Mouse (Mus musculus) v-Abl transformed pro-B cells (cell line): ENCODE results near the gene Kctd7.

Experiments used
- in situ Hi-C, 2 experiments: fragments of 400-800 bp; cut with MboI; formaldehyde crosslinking; loops; one replicate each; pipeline ENCODE4 v1.15.1; 2025; ENCODE audit not compliant: unreplicated experiment in 2 of 2

Kctd7 gene

DNA sequence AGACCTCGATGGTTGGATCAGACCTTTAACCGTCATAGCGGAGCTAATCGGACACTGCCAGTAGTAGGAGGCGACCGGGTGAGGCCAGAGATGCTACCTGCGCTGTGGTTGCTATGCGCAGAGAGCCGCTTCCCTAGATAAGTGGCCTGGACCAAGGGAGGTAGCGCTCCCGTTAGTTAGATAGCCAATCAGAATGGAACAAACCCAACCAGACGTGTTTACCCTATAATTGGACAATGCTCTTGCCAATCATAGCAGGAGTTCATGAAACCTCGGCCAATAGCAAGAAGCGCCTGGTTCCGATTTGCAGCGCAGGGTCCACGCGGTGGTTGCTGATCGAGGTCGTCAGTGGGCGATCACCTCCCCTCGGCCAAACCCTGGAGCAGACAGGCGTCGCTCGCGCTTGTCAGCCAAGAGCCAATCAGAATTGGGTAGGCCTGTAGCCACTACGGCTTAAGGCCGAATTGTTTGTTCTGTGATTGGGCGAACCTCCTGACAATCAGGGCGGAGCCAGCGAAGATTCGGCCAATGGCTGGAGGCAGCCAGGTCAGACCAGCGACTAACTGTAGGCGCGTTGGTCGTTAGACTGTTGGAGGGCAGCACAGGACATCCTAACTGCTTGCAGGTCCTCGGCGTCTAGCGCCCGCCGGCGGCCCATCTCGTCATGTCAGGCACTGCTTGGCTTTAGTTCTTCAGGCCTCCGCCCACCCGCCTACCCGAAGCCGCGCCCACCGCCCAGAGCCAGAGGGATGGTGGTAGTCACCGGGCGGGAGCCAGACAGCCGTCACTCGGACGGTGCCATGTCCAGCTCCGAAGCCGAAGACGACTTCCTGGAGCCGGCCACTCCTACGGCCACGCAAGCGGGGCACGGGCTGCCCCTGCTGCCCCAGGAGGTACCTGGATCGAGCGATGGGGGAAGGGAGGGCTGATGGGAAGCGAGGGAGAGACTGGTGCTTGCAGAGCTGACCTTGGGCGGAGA, at the start of gene Kctd7:
Kctd7 (plus strand) TSS at position 528 of the 979 bp plus-strand sequence.
- in situ Hi-C loops = no loop called here

DNA sequence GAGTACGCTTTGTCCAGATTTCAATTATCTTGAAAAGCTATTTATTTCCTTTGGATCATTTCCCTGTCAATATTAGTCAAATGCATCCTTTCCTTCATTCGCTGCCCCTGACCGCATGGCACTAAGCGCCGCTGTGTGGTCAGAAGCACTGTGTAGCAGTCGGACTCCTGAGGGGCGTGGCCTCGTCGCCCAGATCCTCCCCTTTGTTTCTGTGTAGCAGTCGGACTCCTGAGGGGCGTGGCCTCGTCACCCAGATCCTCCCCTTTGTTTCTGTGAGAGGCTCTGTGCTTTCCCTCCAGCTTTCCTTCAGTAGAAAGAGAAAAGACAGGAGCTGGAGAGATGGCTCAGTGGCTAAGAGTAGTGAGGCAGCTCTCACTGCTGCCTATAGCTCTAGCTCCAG, 47.9 kb upstream of the Kctd7 start:
- in situ Hi-C loops = no loop called here

DNA sequence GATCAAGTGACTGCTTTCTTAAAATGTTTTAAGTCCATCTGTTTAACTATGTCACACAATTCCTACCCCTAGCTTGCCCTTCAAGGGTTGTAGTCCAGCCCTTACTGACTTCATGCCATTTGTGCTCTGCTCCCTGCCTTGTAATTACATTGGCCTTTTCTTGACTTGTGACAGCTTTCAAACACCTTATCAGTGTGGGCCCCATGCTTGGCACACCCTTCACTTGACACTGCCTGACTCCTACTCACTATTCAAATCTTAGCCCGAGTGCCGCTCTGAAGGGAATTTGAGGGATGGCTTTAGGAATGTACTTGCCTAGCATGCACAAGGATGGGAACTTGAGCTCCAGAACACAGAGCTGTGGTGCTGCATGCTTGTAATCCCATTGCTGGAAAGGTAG, 46.8 kb upstream of the Kctd7 start:
- in situ Hi-C loops = no loop called here

DNA sequence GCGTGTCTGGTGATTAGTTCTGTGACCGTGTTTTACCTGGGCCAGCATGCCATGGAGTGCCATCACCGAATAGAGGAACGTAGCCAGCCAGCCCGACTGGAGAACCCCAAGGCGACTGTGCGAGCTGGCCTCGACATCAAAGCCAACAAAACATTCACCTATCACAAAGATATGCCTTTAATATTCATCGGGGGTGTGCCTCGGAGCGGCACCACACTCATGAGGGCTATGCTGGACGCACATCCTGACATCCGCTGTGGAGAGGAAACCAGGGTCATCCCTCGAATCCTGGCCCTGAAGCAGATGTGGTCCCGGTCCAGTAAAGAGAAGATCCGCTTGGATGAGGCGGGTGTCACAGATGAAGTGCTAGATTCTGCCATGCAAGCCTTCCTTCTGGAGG, 42.9 kb upstream of the Kctd7 start:
- in situ Hi-C loops = no loop called here

DNA sequence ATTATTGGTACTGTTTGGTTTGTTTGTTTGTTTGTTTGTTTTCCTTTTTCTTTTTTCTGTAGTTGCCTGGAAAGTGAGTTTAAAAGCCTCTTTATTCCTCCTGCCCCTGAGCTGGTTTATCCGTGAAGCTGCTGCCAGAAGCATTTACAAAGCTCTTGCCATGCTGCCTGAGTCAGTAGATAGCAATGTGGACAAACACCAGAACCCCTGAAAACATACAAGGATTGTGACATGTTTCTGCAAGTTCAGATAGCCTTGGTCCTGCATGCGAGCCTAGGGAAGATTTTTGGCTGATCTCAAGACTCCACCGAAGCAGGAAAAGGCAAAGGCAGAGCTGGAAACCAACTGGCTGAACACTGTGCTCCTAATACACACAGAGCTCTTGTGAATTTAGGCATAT, 35.3 kb upstream of the Kctd7 start:
- in situ Hi-C loops = no loop called here

DNA sequence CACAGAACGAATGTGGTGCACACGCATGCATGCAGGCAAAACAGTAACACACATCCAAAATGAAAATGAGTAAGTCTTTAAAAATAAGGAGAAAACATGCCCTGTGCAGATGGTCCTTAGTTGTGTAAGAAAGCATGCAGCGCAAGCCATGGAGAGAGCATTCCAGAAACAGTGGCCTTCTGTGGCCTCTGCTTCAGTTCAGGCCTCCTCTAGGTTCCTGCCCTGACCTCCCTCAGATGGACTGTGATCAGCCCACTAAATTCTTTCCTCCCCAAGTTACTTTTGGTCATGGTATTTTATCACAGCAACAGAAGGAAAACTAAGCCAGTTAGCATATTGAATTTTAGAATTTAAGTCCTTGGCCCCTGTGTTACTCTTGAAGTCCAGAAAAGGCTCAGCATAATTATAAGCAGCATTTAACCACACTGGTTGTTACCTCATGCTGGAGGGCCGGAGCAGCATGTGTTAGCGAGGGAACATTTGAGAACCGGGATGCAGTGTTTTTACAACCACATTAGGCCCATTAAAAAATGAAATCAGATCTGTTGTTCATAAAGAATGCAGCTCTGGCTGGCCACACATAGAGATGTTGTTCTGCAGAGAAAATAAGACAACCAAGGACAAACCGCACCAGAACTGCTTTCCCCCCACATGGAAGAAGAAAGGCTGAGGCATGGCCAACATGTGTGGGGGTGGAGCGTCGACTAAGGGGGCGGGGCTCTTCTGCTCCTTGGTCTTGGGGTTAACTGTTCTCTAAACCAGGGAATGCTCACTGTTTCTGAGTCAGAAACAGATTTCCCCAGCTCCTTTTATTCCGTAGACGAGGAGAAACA, 33.8 kb upstream of the Kctd7 start:
- in situ Hi-C loops = no loop called here

DNA sequence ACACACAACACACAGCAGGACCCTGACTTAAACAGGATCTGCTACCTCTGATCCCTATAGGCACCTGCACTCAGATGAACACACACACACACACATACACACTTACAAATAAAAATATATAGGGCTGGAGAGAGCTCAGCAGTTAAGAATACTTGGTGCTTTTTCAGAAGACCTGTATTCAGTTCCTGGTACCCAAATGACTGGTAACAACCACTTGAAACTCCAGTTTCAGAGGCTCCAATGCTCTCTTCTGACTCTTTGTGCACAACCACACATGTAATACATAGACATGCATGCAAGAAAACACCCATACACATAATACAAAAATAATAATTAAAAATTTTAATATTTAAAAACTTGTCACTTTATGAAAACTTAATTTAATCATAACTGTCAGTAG, 32.0 kb upstream of the Kctd7 start:
- in situ Hi-C loops = no loop called here

DNA sequence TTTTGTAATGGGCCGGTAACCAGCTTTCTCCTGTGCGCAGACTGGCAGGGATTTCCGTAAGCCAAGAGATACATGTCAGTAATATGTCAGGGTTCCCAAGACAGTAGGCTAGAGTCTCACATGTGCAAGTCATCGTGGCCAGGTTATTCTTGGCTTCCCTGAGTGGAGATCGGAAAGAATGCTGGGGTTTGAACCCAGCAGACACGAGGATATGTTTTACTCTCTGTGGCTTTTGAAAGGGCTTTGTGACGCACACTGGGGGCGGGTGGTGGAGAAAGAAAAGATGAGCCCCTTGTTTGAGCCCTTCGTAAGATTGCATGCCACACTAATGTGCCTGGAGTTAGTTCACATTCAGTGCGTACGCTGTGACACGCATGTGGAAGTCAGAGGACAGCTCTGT, 28.5 kb upstream of the Kctd7 start:
- in situ Hi-C loops = no loop called here

DNA sequence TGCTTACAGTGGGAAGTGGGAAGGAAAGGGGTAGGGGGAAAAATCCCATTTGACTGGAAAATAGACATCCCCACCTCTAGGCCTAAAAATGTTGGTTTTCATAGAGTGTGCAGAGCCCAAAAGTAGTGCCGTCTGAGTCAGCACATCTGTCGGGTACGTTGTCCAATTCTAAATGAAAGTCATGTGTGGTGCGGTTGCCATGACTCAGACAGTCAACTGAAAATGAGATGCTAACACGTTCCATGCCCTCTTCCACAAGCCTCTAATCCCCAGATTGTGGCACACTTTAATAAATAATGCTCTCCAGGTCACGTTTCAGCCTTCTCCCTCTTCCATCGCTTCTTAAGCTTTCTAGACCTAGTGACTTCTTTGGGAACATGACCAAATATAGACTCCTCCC, 27.8 kb upstream of the Kctd7 start:
- in situ Hi-C loops = no loop called here

DNA sequence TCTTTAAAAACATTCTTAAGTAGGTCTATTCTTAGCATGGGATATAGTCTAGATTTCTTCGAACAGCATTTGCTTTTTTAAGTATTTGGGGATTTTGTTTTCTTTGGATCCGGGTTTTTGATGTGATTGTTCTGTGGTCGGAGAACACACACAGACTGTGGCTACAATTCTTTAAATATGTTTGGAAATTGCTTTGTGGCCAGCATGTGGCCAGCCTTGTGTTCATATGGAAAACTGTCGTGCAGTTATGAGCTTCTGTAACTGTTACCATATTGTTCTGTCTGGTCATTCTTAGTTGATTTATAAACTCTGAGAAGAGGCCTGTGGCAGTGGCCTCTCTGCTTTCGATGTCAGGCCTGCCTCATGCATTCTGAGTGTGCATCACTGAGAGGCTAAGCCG, 26.7 kb upstream of the Kctd7 start:
- in situ Hi-C loops = no loop called here

DNA sequence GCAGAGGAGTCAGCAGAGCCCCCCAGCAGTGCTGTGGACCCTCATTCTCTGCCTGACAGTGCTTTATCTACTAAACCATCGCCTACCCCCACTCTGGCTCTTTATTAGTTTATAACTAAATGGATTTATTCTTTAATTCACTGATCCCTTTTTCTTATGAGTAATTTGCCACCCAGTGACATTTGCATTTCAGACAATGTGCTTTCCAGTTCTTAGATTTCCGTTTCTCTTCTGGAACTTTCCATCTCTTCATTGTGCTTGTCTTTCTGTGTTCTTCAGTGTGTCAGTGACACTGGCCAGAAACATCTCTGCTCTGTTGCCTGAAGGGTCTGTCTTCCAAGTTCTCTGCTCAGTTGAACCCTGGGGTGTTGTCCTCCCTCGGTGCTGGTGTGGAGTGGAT, 25.4 kb upstream of the Kctd7 start:
- in situ Hi-C loops = no loop called here

DNA sequence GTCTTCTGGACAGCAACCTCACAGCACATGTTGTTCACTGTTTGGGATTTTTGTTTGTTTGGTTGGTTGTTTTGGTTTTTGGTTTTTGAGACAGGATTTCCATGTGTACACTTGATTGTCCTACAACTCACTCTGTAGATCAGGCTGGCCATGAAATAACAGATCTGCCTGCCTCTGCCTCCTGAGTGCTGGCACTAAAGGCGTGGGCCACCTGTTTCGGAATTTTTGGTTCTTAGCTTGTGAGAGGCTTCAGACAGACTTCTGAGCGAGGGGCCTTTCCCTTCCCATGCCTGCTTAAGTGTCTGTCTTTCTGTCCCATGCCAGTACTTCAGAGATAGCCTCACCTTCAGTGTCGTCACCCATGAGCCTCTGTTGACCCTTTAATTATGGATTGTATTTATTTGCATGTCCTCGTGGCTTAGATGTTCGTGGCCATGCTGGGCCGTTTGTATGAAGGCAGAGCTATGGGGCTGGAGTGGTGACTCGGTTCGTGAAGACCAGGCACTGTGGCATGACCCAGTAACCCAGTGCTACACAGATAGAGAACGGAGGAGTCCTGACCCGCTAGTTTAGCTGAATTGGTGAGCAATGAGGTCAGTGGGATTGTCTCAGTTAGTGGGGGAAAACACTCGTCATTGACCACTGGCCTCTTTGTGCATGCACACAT, 24.5 kb upstream of the Kctd7 start:
- in situ Hi-C loops = no loop called here

DNA sequence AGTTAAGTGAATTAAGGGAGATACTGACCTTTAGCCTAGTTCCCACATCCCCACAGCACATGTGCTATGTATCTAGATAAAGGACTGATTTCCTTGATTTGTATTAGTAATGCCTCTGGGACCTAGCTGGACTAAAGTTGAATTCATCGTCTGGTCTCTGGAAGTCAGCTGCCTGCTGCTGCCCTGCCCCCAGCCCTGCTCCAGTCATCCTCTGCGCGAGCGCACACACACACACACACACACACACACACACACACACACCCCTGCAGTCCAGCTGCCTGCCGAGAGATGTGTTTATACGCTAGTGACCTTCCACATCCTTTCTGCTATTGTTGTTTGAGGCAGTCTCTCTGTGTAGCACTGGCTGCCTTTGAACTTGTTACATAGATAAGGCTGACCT, 23.8 kb upstream of the Kctd7 start:
- in situ Hi-C loops = no loop called here

DNA sequence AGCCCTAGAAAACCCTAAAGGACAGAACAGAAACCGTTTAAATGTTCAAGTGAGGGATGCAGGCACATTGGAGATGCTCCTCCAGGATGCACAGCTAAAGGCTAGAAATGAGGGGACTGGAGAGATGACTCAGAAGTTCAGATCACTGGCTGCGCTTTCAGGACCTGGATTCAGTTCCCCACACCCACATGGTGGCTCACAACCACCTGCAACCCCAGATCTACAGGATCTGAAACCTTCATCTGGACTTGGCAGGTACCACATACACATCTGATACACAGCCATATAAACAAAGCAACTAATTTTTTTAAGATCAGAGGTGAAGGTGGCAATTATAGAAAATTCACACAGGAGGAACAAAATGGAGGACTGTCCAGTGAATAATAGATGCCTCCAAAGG, 22.3 kb upstream of the Kctd7 start:
- in situ Hi-C loops = no loop called here

DNA sequence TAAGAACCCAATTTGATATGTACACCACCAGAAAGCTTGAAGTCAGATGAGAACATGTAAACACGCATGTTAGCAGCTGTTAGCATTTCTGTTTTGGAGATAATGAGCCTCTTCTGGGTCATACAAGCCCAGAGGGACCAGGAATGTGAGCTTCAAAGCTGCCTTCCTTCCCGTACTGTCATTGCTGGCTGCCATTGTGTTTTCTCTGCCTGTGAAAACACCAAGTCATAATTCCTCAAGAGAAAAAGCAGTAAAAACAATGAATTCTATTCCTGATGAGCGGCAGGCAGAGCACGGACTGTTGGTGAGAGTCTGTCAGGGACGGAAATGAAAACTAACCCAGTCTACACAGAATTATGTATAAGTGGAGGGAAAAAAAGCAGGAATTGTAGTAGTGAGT, 20.4 kb upstream of the Kctd7 start:
- in situ Hi-C loops = no loop called here

DNA sequence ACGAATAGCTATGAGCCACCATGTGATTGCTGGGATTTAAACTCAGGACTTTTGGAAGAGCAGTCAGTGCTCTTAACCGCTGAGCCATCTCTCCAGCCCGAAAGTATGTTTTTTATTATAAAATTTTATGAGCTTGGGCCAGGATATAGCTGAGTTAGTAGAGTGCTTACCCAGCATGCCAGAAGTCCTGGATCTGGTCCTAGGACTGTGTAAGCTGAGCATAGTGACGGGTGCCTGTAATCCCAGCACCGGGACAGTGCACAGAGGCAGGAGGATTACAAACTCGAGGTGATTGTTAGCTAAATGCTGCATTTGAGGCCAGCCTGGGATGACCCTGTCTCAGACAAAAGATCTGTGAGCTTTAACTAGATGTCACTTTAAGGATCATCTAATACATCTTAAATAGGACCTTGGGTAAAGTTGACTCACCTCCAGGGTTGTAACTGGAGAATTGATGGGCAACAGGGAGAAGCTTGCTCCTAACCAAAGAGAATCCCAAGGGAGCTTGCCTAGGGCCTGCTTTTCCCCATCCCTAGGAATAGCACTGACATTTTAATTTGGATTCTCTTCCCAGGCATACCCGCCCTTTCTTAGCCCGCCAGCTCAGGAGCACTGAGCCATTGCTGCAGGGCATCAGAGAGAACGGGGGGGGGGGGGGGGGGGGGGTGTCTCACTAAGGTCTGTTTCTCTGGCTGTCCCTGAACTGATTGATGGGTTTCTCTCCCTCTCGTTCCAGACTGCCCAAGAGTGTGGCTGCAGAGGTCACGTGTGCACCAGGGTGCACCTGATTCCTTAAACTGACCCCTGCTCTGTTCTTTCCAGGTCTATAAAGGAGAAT, 15.8 kb upstream of the Kctd7 start:
- in situ Hi-C loops = no loop called here

DNA sequence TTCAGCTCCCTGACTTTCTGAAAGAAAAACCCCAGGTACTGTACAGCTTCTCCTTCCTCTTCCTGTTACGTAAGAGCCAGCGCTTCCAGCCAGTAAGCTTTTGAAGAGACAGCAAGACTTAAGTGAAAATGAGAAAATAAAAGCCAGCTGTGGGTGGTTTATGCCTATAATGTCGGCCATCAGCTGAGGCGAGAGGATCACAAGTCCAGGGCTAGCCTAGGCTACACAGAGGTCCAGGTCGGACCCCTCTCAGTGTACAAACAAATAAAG, 15.2 kb upstream of the Kctd7 start:
- in situ Hi-C loops = no loop called here

DNA sequence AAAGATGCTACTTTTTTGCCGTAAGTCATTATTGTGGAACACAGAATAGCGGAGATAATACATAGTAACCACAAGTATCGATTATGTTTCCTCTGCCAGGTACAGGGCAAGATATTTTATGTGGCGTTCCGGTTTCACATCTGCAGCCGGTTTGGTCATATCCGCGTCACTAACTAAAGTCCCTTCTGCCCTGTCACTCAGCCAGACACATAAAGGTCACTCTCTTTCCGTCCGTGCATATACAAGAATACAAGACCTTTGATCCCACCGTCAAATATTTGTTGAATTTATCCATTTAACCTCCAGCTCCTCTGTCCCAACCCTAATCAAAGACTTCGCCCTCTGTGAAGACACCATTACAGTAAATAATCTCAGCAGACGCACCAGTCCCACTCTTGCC, 8.1 kb upstream of the Kctd7 start:
- in situ Hi-C loops = loop anchor here in 1 of 2 experiments (5.0 kb wide), 1 partner anchor 94 kb away; no protein-coding TSS in a partner anchor

DNA sequence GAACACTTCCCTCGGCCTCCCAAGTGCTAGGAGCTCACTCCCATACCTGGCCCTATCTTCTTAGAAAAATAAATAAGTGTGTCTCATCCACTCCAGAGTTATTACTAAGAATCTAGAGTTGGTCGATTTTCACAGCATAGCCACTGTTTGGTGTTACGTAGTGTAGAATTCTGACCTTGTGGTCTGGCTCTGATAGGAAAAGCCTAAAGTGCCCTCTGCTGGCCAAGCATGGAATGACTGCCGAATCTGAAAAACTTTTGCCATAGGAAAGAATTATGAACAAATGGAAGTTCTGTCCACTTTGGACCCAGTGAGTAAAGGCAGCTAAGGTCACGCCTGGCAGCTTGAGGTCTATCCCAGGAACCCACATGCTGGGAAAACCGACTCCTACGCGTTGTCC, 5.3 kb upstream of the Kctd7 start:
- in situ Hi-C loops = loop anchor here in 1 of 2 experiments (5.0 kb wide), 1 partner anchor 97 kb away; no protein-coding TSS in a partner anchor

DNA sequence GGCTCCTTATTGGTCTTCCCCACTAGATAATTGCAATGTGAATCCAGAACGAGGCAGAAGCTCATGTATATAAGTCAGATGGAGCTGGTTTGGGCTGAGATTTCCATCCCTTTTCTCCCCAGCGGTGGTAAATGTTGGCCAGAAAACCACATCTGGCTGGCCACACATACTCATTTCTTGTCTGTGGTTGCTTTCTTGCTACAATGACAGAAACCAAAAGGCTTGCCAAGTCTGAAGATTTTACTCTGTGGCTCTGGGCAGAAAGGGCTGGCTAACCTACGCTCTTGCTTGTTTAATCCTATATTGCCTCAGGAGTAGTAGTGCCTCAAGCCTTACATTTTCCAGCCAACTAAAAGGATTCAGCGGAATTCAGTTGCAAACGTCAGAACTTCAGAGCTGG, 3.5 kb upstream of the Kctd7 start:
- in situ Hi-C loops = no loop called here
